Mouse (Mus musculus): ENCODE results near the gene Mtmr10. TPM values are rescaled to one million over a fixed set of nuclear protein-coding genes. Genes with fewer than 3 reads are reported as not detected.

The Mtmr10 gene
- polyA plus RNA-seq, 1 experiment: 9.4 TPM

DNA sequence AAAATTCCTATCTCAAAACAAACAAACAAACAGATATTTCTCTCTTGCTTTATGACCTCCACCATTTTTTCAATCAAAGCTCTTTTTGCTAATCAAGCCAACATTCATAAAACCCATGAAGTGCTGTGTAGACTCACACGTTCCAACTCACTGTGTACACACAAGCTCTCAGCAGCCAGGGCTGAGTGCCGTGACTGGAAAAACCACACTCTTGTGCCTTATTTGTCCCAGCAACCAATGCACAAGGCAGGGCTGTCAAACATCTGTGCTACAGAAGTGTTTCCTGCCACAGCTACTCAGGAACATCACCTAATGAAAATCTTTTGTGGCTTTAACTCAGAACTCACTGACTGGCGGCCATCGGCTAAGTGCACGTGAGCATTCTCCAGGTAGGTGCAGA, 78.4 kb downstream of the Mtmr10 start:
- peaks cover 15% of the 10 kb centered on the region for H3K36me3 ChIP-seq (ENCODE audit: control insufficient read depth, insufficient read depth)
- no peaks in the 10 kb centered on the region for H3K79me3 ChIP-seq (ENCODE audit: low read depth)

DNA sequence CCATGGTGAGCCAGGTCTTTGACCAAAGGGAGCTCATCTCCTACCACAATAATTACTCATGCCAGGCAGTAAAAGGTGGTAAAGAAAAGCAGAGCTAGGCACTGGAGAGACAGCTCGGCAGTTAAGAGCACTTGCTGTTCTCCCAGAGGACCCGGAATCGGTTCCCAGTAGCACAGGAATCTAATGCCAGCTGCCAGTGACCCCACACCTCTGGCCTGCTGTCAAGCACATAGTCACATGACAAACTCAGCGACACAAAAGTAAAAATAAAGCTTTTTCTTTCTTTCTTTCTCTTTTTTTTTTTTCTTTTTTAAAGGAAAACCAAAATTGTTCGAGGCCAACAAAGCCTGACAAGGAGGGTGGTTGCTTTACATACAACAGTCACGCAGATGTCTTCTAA, 82.4 kb downstream of the Mtmr10 start:
- Histone ChIP-seq H3K4me3 (ENCODE audit: insufficient read depth, poor library complexity, severe bottlenecking) (no peak overlapping the region), H3ac (ENCODE audit: control insufficient read depth, insufficient read length, low read depth) (no peak overlapping the region), H3K27me3 (ENCODE audit: control insufficient read depth, insufficient read depth, insufficient read length) (no peaks in the 10 kb centered on the region), H3K79me3 (ENCODE audit: low read depth) (no peaks in the 10 kb centered on the region), H3K36me3 (ENCODE audit: control insufficient read depth, insufficient read depth) (peaks cover 3% of the 10 kb centered on the region), H3K79me2 (ENCODE audit: control insufficient read depth, insufficient read depth) (no peaks in the 10 kb centered on the region)
- TF ChIP-seq MYOD1 (IDR thresholded peaks at IDR 0.05; ENCODE audit: control insufficient read depth, insufficient read length, low read depth) (no peak), CEBPB (IDR thresholded peaks at IDR 0.05; ENCODE audit: low read depth) (no peak), MAX (IDR thresholded peaks at IDR 0.05) (no peak), MYOG (IDR thresholded peaks at IDR 0.05; ENCODE audit: control insufficient read depth, extremely low read depth, insufficient read length) (no peak), USF1 (IDR thresholded peaks at IDR 0.05; ENCODE audit: low read depth) (no peak), FOSL1 (IDR thresholded peaks at IDR 0.05; ENCODE audit: insufficient read depth, low read length, poor library complexity, severe bottlenecking) (no peak), CTCF (IDR thresholded peaks at IDR 0.05; ENCODE audit: control insufficient read depth, insufficient read depth, insufficient read length) (no peak)

More for the DNA sequence above, 78.4 kb downstream of the Mtmr10 start:
- Histone ChIP-seq H3K4me3 (ENCODE audit: insufficient read depth, poor library complexity, severe bottlenecking) (no peak overlapping the region), H3ac (ENCODE audit: control insufficient read depth, insufficient read length, low read depth) (no peak overlapping the region), H3K27me3 (ENCODE audit: control insufficient read depth, insufficient read depth, insufficient read length) (no peaks in the 10 kb centered on the region), H3K79me2 (ENCODE audit: control insufficient read depth, insufficient read depth) (no peaks in the 10 kb centered on the region)
- TF ChIP-seq CEBPB (IDR thresholded peaks at IDR 0.05; ENCODE audit: low read depth): no peak
- TF ChIP-seq CTCF (IDR thresholded peaks at IDR 0.05; ENCODE audit: control insufficient read depth, insufficient read depth, insufficient read length): no peak
- TF ChIP-seq MYOG (IDR thresholded peaks at IDR 0.05; ENCODE audit: control insufficient read depth, extremely low read depth, insufficient read length): no peak
- TF ChIP-seq FOSL1 (IDR thresholded peaks at IDR 0.05; ENCODE audit: insufficient read depth, low read length, poor library complexity, severe bottlenecking): no peak
- no peak for TF ChIP-seq USF1 (IDR thresholded peaks at IDR 0.05; ENCODE audit: low read depth)
- TF ChIP-seq MYOD1 (IDR thresholded peaks at IDR 0.05; ENCODE audit: control insufficient read depth, insufficient read length, low read depth): no peak
- TF ChIP-seq MAX (IDR thresholded peaks at IDR 0.05): no peak

DNA sequence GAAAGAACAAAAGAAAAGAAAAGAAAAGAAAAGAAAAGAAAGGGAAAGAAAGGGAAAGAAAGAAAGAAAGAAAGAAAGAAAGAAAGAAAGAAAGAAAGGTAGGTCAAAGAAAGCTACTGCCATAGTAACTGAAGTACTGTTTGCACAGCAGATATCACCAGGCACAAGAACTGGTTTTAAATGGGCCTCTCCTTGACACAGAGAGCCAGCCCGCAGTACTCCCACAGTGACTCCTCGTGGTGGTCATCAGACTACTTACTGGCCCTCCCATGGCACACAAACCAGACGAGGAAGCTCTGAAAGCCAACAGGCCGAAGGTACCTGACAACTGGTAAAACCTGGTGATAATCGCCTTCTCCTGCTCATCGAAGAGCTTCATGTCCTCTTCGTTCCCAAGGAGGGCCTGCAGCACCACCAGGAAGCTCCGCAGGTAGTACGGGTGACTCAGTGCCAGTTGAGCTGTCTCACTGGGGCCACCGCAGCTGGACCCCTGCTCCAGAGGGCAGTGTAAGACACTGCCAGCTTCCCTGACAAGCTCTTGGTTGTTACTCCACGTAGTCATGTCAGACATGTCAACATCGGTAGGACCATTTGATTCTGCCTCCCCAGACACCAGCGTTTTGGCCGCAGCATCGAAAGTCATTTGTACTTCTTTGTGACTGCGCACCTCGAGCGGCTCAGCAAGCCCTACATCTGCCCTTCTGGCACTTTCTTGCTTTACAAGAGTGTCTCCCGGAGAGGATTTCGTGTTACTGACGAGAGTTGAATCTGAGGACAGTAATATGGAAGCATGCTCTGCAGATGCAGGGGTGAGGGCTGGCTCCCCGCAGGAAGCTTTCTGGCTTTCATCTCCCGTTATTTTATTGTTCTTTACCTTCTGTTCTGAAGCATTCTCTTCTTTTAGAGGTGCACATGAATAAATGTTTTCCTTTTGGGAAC, 84.8 kb downstream of the Mtmr10 start:
- H3K36me3 ChIP-seq (ENCODE audit: control insufficient read depth, insufficient read depth): peaks cover 18% of the 10 kb centered on the region
- no peaks in the 10 kb centered on the region for H3K27me3 ChIP-seq (ENCODE audit: control insufficient read depth, insufficient read depth, insufficient read length)
- no peak overlapping the region for H3ac ChIP-seq (ENCODE audit: control insufficient read depth, insufficient read length, low read depth)
- TF ChIP-seq MYOG (IDR thresholded peaks at IDR 0.05; ENCODE audit: control insufficient read depth, extremely low read depth, insufficient read length): no peak
- no peak for TF ChIP-seq FOSL1 (IDR thresholded peaks at IDR 0.05; ENCODE audit: insufficient read depth, low read length, poor library complexity, severe bottlenecking)
- no peak for TF ChIP-seq CTCF (IDR thresholded peaks at IDR 0.05; ENCODE audit: control insufficient read depth, insufficient read depth, insufficient read length)
- no peaks in the 10 kb centered on the region for H3K79me3 ChIP-seq (ENCODE audit: low read depth)
- no peak overlapping the region for H3K4me3 ChIP-seq (ENCODE audit: insufficient read depth, poor library complexity, severe bottlenecking)
- H3K79me2 ChIP-seq (ENCODE audit: control insufficient read depth, insufficient read depth): no peaks in the 10 kb centered on the region

DNA sequence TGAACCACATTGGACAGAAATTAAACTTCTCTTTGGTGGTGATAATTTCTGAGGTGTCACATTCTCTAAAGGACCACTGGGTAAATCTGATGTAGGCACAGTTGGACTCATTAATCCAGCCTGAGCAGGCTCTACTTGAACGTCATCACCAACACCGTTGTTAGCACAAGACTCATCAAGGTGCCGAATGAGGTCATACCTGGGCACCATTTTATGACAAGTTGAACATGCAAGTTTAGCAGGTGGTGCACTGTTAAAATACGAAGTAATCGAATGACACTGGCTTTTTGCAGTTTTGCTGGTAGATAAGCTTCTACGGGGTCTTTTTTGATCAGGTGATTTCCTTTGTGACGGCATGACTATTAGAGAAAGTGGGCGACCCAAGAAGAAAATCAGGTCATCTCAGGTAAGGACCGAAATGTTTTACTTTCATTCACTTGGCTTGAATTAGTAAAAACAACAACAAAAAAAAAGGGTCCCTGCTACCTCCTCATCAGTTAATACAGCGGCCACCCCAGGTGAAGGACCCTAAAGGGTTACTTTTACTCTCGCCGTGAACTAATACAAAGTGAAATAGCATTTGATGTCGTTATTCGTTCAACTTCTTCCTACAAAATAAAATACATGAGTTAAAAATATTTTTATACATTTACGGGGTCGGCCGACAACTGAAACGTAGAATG, 85.8 kb downstream of the Mtmr10 start:
- TF ChIP-seq FOSL1 (IDR thresholded peaks at IDR 0.05; ENCODE audit: insufficient read depth, low read length, poor library complexity, severe bottlenecking) (no peak), MYOD1 (IDR thresholded peaks at IDR 0.05; ENCODE audit: control insufficient read depth, insufficient read length, low read depth) (no peak), CTCF (IDR thresholded peaks at IDR 0.05; ENCODE audit: control insufficient read depth, insufficient read depth, insufficient read length) (no peak), USF1 (IDR thresholded peaks at IDR 0.05; ENCODE audit: low read depth) (no peak), MYOG (IDR thresholded peaks at IDR 0.05; ENCODE audit: control insufficient read depth, extremely low read depth, insufficient read length) (no peak), MAX (IDR thresholded peaks at IDR 0.05) (no peak), CEBPB (IDR thresholded peaks at IDR 0.05; ENCODE audit: low read depth) (no peak)
- peak overlapping the region; percentile 46 for H3K4me3 ChIP-seq (ENCODE audit: insufficient read depth, poor library complexity, severe bottlenecking)
- no peaks in the 10 kb centered on the region for H3K79me2 ChIP-seq (ENCODE audit: control insufficient read depth, insufficient read depth)
- no peaks in the 10 kb centered on the region for H3K79me3 ChIP-seq (ENCODE audit: low read depth)
- H3ac ChIP-seq (ENCODE audit: control insufficient read depth, insufficient read length, low read depth): peak overlapping the region; percentile 50
- H3K36me3 ChIP-seq (ENCODE audit: control insufficient read depth, insufficient read depth): peaks cover 29% of the 10 kb centered on the region
- H3K27me3 ChIP-seq (ENCODE audit: control insufficient read depth, insufficient read depth, insufficient read length): no peaks in the 10 kb centered on the region

DNA sequence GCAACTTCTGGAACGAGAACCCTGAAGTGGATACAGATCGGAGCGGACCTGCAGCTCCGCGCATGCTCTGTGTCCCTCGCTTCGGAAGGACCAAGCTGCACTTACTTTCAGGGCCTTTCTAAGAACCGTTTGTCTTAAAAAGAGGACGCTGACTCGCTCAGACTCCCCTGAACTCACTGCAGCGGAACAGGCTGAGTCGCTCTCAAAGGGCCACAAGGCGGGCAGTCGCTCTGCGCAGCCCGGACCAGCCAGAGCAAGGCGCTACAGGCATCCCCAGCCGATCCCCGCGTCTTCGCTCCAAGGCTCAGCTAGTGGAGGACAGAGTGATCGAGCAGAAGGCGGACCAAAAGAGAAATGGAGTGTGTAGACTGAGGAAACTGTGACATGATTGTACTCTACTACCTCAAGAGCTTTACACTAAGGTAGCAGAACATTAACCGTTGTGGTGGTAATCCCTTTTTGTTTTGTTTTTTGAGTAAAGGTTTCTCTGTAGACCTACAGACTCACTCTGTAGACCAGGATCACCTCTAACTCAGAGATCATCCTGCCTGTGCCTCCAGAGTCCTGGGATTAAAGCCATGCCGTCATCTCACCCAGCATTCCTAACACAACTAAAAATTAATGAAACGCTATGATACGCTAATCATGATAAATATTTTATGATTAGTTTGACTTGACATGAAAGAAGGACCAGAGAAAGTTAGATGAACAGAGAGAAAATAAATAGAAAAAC, 86.5 kb downstream of the Mtmr10 start, which contains the start of gene Fan1:
Gene Fan1, minus strand, starts transcription at position 266 of the 733 bp plus-strand sequence.
- Histone ChIP-seq H3K79me2 (ENCODE audit: control insufficient read depth, insufficient read depth) (no peaks in the 10 kb centered on the region), H3ac (ENCODE audit: control insufficient read depth, insufficient read length, low read depth) (peak within 1 kb of the TSS; percentile 50), H3K27me3 (ENCODE audit: control insufficient read depth, insufficient read depth, insufficient read length) (no peaks in the 10 kb centered on the region), H3K79me3 (ENCODE audit: low read depth) (no peaks in the 10 kb centered on the region), H3K4me3 (ENCODE audit: insufficient read depth, poor library complexity, severe bottlenecking) (peak within 1 kb of the TSS; percentile 46), H3K36me3 (ENCODE audit: control insufficient read depth, insufficient read depth) (peaks cover 32% of the 10 kb centered on the region)
- TF ChIP-seq MAX (IDR thresholded peaks at IDR 0.05): peak; percentile 70
- TF ChIP-seq FOSL1 (IDR thresholded peaks at IDR 0.05; ENCODE audit: insufficient read depth, low read length, poor library complexity, severe bottlenecking): no peak

Small RNAs within 50 kb of the gene (microRNA-seq; reads per million reads assigned to microRNA genes)
- not detected for gene Mir6416 (ENCODE audit: borderline microRNAs expressed)

Other genes with a start within 250 kb of the Mtmr10 start
- gene Trpm1, start 133.8 kb upstream of the Mtmr10 start, polyA plus RNA-seq (2012; fragmentation: generic; extraction: Trizol): 0.02 TPM
- gene Fan1, start 86.4 kb downstream of the Mtmr10 start, polyA plus RNA-seq (2012; fragmentation: generic; extraction: Trizol): 1.6 TPM
- gene Mphosph10, start 104.6 kb downstream of the Mtmr10 start, polyA plus RNA-seq (2012; fragmentation: generic; extraction: Trizol): 9.3 TPM
- 6.9 TPM for gene Mcee, start 105.0 kb downstream of the Mtmr10 start, polyA plus RNA-seq (2012; fragmentation: generic; extraction: Trizol)
- gene Apba2, start 214.1 kb downstream of the Mtmr10 start, polyA plus RNA-seq (2012; fragmentation: generic; extraction: Trizol): not detected

All from C2C12 (cell line).